Mouse (Mus musculus): ENCODE data around the gene Actn2. TPM values are rescaled to one million over a fixed set of nuclear protein-coding genes. Genes with fewer than 3 reads are reported as not detected.

Actn2 gene
- polyA plus RNA-seq, 1 experiment = 15.6 TPM

DNA sequence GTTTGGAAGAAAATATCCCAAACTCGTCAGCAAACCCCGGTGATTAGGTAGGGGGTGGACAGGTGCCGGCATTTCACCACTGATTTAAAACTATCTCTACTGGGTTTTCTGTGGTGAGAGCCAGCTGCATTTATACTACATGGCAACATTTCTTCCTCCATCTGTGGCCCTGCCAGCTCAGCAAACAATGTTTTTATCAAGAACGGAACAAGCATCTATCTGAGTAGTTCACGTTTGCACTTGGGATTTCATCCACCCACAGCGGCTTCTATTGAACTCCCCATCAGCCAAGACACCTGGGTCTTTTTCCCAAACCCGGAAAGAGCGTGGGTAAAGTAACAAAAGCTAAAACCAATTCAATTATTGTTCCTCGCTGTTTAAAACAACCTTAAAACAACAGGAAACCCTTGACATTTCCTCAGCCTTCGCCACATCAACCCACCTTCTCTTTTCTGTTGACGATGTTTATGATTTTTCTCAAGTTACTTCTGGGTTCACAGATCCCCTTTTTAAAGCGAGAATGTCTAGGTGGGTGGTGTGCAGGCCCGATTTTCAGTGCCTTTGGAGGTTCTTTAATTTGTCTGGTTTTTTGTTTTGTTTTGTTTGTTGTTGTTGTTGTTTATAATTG lies 8.8 kb upstream of the Actn2 start:
- Histone ChIP-seq H3K27ac (ENCODE audit: insufficient read depth, low read length) (no peak overlapping the region), H3K4me3 (ENCODE audit: insufficient read depth, low read length) (no peak overlapping the region), H3K4me1 (ENCODE audit: control insufficient read depth, insufficient read depth, low read length) (no peaks in the 10 kb centered on the region)
- no peak for TF ChIP-seq CTCF (IDR thresholded peaks at IDR 0.05; ENCODE audit: extremely low read depth, insufficient read depth, low read length)
- no peak for TF ChIP-seq POLR2A (IDR thresholded peaks at IDR 0.05; ENCODE audit: extremely low read depth, insufficient read depth, low read length)

DNA sequence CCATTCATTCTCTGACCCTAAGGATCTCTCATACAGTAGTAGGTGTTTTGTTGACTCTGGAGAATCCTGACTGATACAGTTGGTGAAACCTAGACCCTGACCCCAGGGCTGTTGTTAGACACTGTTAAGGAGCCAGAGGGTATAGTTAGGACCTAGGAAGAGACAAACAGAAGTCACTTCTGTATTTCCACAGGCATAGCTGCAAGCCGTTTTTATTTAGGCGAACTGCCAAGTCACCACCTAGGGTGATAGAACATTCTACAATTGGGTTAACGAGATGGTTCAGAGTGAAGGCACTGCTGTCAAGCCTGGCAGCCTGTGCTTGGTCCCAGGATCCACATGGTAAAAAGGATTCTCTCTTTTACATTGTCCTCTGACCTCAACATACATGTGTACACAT lies 6.3 kb upstream of the Actn2 start:
- Histone ChIP-seq H3K27ac (ENCODE audit: insufficient read depth, low read length) (no peak overlapping the region), H3K4me3 (ENCODE audit: insufficient read depth, low read length) (no peak overlapping the region), H3K4me1 (ENCODE audit: control insufficient read depth, insufficient read depth, low read length) (no peaks in the 10 kb centered on the region)
- TF ChIP-seq CTCF (IDR thresholded peaks at IDR 0.05; ENCODE audit: extremely low read depth, insufficient read depth, low read length) = no peak
- TF ChIP-seq POLR2A (IDR thresholded peaks at IDR 0.05; ENCODE audit: extremely low read depth, insufficient read depth, low read length) = no peak

DNA sequence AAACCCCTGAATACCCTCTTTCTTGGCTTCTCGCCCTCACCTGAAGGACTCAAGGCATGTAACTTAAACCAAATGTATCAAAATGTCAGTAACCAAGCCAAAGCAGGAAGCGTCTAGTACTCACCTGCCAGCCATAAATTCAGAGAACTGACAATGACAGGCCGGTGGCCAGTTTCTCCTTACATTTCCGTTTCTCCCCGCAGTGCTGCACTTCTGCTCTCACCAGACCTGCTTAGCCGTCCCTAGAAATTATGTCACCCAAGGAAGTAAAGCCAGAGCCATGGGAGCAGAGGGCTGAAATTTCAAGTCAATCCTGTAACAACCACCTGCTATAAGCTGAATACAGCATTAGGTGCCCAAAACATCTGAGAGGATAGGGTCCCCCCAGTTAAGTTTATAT lies 887 bp upstream of the Actn2 start:
- Histone ChIP-seq H3K4me1 (ENCODE audit: control insufficient read depth, insufficient read depth, low read length) (no peaks in the 10 kb centered on the region; the same call in 1 of the 2 replicates), H3K27ac (ENCODE audit: insufficient read depth, low read length) (no peak overlapping the region), H3K4me3 (ENCODE audit: insufficient read depth, low read length) (no peak overlapping the region)
- TF ChIP-seq CTCF (IDR thresholded peaks at IDR 0.05; ENCODE audit: extremely low read depth, insufficient read depth, low read length) = no peak
- TF ChIP-seq POLR2A (IDR thresholded peaks at IDR 0.05; ENCODE audit: extremely low read depth, insufficient read depth, low read length) = no peak

DNA sequence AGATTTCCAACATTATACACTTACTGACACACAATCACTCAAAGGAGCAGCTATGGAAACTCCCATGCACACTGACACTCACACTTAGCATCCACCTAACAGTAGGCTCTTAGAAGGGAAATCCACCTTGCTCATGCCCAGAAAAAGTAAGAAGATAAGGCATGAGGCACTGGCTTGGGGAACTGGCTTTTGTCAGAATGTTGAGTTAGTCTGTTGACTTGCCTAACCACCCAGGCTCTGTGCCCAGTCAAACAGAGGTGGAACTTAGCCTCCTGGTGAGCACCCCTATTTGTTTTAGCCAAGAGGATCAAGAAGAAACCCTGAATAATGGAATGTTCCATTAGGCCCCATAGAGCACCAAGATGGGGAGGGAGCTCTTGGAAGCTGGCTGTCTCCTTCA lies 1.1 kb downstream of the Actn2 start:
- Histone ChIP-seq H3K27ac (ENCODE audit: insufficient read depth, low read length) (no peak overlapping the region), H3K4me3 (ENCODE audit: insufficient read depth, low read length) (0 out of 2 replicates have a peak overlapping the region, but pooled peaks have one; percentile 4), H3K4me1 (ENCODE audit: control insufficient read depth, insufficient read depth, low read length) (peaks cover 1% of the 10 kb centered on the region; the same call in 1 of the 2 replicates)
- TF ChIP-seq CTCF (IDR thresholded peaks at IDR 0.05; ENCODE audit: extremely low read depth, insufficient read depth, low read length) (no peak), POLR2A (IDR thresholded peaks at IDR 0.05; ENCODE audit: extremely low read depth, insufficient read depth, low read length) (no peak)

DNA sequence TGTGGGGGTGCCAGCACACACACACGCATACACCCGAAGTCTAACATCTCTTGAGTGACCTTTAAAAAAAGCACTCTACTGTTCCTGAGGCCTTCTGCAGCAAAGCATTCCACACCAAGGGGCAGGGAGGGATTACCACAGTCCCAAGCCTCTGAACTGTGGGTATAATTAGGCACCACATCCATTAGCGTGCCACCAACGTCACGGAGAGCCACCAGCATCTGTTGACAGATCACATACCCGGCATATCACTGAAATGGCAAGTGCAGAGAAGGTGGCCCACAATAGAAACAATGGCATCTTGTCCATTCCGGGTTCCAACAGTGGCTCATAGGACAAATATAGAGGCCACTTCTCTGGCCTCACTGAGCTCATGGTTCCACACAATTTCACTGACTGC lies 2.8 kb downstream of the Actn2 start:
- Histone ChIP-seq H3K27ac (ENCODE audit: insufficient read depth, low read length) (no peak overlapping the region), H3K4me3 (ENCODE audit: insufficient read depth, low read length) (no peak overlapping the region), H3K4me1 (ENCODE audit: control insufficient read depth, insufficient read depth, low read length) (peaks cover 1% of the 10 kb centered on the region; the same call in 1 of the 2 replicates)
- TF ChIP-seq POLR2A (IDR thresholded peaks at IDR 0.05; ENCODE audit: extremely low read depth, insufficient read depth, low read length) (no peak), CTCF (IDR thresholded peaks at IDR 0.05; ENCODE audit: extremely low read depth, insufficient read depth, low read length) (no peak)

DNA sequence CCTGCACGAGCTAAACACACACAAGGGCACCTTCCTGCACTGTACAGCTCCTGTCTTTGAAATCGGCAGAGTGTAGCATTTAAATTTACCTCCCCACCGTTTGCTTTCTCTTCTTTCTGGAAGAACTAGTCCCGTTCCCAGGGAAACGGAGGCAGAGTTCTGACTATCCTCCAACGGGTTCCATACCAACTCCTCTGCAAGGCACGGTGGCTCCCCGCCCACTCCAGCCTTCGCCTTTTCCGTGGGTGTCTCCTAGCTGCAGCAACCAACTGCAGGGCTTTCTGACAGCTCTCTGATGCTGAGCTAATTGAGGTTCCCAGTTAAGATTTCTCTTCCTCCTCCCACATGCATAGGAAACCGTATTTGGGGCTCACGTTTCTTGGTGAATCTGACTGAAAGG lies 6.5 kb downstream of the Actn2 start:
- no peak overlapping the region for H3K4me3 ChIP-seq (ENCODE audit: insufficient read depth, low read length)
- TF ChIP-seq CTCF (IDR thresholded peaks at IDR 0.05; ENCODE audit: extremely low read depth, insufficient read depth, low read length) = no peak
- H3K27ac ChIP-seq (ENCODE audit: insufficient read depth, low read length) = no peak overlapping the region
- H3K4me1 ChIP-seq (ENCODE audit: control insufficient read depth, insufficient read depth, low read length) = peaks cover 1% of the 10 kb centered on the region; the same call in 1 of the 2 replicates

DNA sequence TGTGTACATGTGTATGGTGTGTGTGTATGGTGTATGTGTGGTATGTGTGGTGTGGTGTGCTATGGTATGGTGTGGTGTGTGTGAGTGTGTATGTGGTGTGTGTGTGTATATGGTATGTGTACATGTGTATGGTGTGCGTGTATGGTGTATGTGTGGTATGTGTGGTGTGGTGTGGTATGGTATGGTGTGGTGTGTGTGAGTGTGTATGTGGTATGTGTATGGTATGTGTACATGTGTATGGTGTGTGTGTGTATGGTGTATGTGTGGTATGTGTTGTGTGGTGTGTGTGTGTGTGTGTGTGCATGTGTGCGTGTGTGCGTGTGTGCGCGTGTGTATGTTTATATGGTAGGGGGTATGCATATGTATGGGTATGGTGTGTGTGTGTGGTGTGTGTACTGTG lies 9.0 kb downstream of the Actn2 start:
- TF ChIP-seq CTCF (IDR thresholded peaks at IDR 0.05; ENCODE audit: extremely low read depth, insufficient read depth, low read length) = no peak
- no peak for TF ChIP-seq POLR2A (IDR thresholded peaks at IDR 0.05; ENCODE audit: extremely low read depth, insufficient read depth, low read length)
- Histone ChIP-seq H3K4me1 (ENCODE audit: control insufficient read depth, insufficient read depth, low read length) (peaks cover 4% of the 10 kb centered on the region; the same call in 1 of the 2 replicates), H3K4me3 (ENCODE audit: insufficient read depth, low read length) (no peak overlapping the region), H3K27ac (ENCODE audit: insufficient read depth, low read length) (no peak overlapping the region)

DNA sequence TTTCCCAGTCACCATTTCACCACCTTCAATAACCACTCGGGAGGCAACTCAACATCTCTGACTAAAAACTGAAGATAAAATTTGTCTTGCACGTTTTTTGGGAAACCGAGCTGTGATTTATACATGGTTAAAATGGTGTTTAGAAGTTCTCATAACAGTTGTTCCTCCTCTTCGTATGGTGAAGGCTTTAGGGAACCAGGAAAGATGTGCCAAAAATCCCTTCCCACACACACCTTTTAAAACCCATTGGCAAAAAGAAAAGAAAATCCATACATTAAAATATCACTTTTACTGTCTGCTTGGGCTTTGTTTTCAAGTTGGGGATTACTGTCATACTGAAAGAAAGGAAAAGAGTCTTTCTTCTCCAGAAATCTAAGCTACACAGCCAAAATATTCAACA lies 12.2 kb downstream of the Actn2 start:
- TF ChIP-seq CTCF (IDR thresholded peaks at IDR 0.05; ENCODE audit: extremely low read depth, insufficient read depth, low read length) (no peak), POLR2A (IDR thresholded peaks at IDR 0.05; ENCODE audit: extremely low read depth, insufficient read depth, low read length) (no peak)
- Histone ChIP-seq H3K4me3 (ENCODE audit: insufficient read depth, low read length) (no peak overlapping the region), H3K27ac (ENCODE audit: insufficient read depth, low read length) (no peak overlapping the region), H3K4me1 (ENCODE audit: control insufficient read depth, insufficient read depth, low read length) (peaks cover 3% of the 10 kb centered on the region; the same call in 1 of the 2 replicates)

DNA sequence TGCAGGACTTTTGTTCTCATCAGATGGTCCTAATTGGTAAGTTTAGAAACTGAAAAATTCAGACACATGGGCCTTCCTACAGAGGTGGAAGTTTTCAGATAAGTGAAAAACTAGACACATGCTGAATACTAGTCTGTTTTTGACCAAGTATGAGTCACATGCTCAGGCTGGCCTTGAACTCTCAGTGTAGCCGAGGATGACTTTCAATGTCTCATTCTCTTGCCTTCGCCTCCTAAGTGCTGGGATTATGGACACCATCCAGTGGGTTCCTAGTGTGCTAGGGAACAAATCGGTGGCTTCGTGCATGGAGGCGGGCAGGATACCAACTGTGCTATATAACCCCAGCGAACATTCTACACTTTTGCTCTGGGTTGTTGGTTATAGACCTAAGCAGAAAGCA lies 13.0 kb downstream of the Actn2 start:
- TF ChIP-seq CTCF (IDR thresholded peaks at IDR 0.05; ENCODE audit: extremely low read depth, insufficient read depth, low read length) = no peak
- TF ChIP-seq POLR2A (IDR thresholded peaks at IDR 0.05; ENCODE audit: extremely low read depth, insufficient read depth, low read length) = no peak
- no peak overlapping the region for H3K4me3 ChIP-seq (ENCODE audit: insufficient read depth, low read length)
- no peak overlapping the region for H3K27ac ChIP-seq (ENCODE audit: insufficient read depth, low read length)
- H3K4me1 ChIP-seq (ENCODE audit: control insufficient read depth, insufficient read depth, low read length) = peaks cover 3% of the 10 kb centered on the region; the same call in 1 of the 2 replicates

DNA sequence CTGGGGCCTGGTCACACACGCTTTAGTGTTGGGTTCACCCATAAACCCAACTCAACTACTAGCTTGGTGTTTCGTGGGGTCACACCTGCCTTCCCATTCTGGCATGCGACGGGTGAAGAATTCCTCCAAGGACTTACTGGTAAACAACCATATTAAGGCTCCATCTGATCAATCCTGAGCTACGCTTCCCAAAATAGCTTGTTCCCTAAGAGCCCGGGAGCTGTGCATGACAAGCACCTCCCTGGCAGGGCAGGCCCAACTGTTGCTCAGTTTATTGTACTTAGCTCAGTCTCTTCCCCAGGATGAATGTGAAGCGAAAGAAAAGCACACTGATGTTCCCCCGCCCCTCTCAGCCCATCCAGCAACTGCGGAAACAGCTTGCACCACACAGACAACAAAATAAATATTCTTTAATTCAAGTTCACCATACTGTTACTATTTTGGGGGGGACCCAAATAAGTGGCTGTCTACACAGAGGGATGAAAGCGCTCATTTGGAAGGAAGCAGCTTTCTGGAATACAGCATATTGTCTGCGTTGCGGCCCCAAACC lies 17.4 kb downstream of the Actn2 start:
- TF ChIP-seq POLR2A (IDR thresholded peaks at IDR 0.05; ENCODE audit: extremely low read depth, insufficient read depth, low read length) (no peak), CTCF (IDR thresholded peaks at IDR 0.05; ENCODE audit: extremely low read depth, insufficient read depth, low read length) (no peak)
- no peak overlapping the region for H3K4me3 ChIP-seq (ENCODE audit: insufficient read depth, low read length)
- H3K4me1 ChIP-seq (ENCODE audit: control insufficient read depth, insufficient read depth, low read length) = peaks cover 5% of the 10 kb centered on the region
- H3K27ac ChIP-seq (ENCODE audit: insufficient read depth, low read length) = no peak overlapping the region
